Mouse (Mus musculus): ENCODE results near the gene Tigd3. TPM values are rescaled to one million over a fixed set of nuclear protein-coding genes. Genes with fewer than 3 reads are reported as not detected.
A peak's percentile ranks its signal among the peaks of the same experiment; 100 is the strongest.

Tigd3 gene
- polyA plus RNA-seq, 1 experiment = 0.52 TPM

DNA sequence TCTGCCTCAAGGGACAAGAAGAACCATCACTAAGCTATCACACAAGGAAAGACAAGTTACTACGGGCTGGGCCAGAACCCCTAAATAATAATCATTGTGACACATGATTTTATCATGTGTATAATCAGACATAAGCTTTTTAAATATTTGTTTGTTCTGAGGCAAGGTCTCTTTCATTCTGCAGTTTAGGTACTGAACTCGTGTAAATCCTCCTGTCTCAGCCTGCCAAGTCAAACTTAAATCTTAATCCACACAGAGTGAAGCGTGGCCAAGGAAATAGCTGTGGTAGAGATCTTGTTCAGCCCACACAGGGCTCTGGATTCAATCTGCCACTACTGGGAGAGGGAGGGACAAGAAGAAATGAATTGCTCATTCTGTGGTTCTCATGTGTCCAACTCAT lies 13.3 kb upstream of the Tigd3 start:
- no peak for DNase-seq
- Histone ChIP-seq H3K27ac (ENCODE audit: insufficient read depth, low read depth, low read length) (no peak overlapping the region), H3K36me3 (ENCODE audit: control insufficient read depth, insufficient read depth, low read length) (peaks cover 13% of the 10 kb centered on the region), H3K4me3 (ENCODE audit: insufficient read depth, low read depth, low read length) (no peak overlapping the region), H3K27me3 (replicated peaks; ENCODE audit: control insufficient read depth, insufficient read depth, low read length) (no peaks in the 10 kb centered on the region), H3K4me1 (ENCODE audit: control insufficient read depth, insufficient read depth, low read length) (peaks cover 13% of the 10 kb centered on the region)
- 75% methylated on average over 3 of the region's 3 CpGs for WGBS
- TF ChIP-seq POLR2A (IDR thresholded peaks at IDR 0.05; ENCODE audit: low read depth, low read length) = no peak

DNA sequence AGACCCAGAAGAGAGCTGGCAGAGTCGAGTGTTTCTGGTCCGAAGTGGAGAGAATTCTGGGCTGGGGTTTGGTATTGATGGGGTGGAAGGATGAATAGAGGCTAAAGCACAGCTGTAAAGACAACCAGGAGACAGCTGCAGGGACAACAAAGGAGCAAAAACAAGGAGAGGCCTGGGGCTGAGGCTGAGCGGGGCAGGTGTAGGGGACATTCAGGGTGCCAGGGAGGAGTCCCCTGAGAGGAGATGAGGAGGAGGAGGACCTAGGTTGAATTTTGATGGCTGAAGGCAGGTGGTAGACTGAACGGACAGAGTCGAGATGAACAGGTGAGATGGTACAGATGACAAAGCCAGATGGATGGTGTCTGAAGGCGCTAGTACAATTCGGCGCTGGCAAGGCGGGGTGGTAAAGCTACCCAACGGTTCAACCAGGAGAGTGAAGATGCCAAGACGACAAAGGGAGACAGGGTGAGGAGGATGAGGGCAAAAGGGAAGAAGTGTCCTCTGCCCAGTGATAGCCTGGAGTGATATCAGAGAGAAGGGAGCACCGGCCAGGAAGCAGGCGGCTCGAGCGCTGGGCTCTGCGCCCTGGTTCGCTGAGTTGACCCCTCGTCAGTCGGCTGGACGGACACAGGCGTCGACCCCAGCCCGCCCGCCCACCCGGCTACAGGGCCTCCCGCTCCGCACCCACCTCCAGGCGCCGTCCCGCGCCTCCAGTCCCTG lies 507 bp downstream of the Tigd3 start:
- WGBS = 11% methylated on average over 31 of the region's 31 CpGs
- no peak overlapping the region for H3K27ac ChIP-seq (ENCODE audit: insufficient read depth, low read depth, low read length)
- H3K4me3 ChIP-seq (ENCODE audit: insufficient read depth, low read depth, low read length) = peak overlapping the region; percentile 57
- TF ChIP-seq CTCF (conservative IDR thresholded peaks at IDR 0.05; ENCODE audit: insufficient read depth, insufficient read length, low read depth, low read length) (no peak), POLR2A (IDR thresholded peaks at IDR 0.05; ENCODE audit: low read depth, low read length) (no peak)
- no peak for DNase-seq
- H3K27me3 ChIP-seq (replicated peaks; ENCODE audit: control insufficient read depth, insufficient read depth, low read length) = no peaks in the 10 kb centered on the region
- peaks cover 2% of the 10 kb centered on the region; the same call in 1 of the 2 replicates for H3K4me1 ChIP-seq (ENCODE audit: control insufficient read depth, insufficient read depth, low read length)
- H3K36me3 ChIP-seq (ENCODE audit: control insufficient read depth, insufficient read depth, low read length) = no peaks in the 10 kb centered on the region; the same call in 1 of the 2 replicates

- DNase-seq = no peak
- TF ChIP-seq POLR2A (IDR thresholded peaks at IDR 0.05; ENCODE audit: low read depth, low read length) = no peak
- TF ChIP-seq CTCF (conservative IDR thresholded peaks at IDR 0.05; ENCODE audit: insufficient read depth, insufficient read length, low read depth, low read length) = no peak
- Histone ChIP-seq H3K27ac (ENCODE audit: insufficient read depth, low read depth, low read length) (no peak overlapping the region), H3K4me3 (ENCODE audit: insufficient read depth, low read depth, low read length) (no peak overlapping the region), H3K4me1 (ENCODE audit: control insufficient read depth, insufficient read depth, low read length) (peaks cover 2% of the 10 kb centered on the region; the same call in 1 of the 2 replicates), H3K27me3 (replicated peaks; ENCODE audit: control insufficient read depth, insufficient read depth, low read length) (no peaks in the 10 kb centered on the region), H3K36me3 (ENCODE audit: control insufficient read depth, insufficient read depth, low read length) (no peaks in the 10 kb centered on the region)
- WGBS = 88% methylated on average over 13 of the region's 13 CpGs
These were observed 1.2 kb downstream of the Tigd3 start for GRCm38 (mm10) chr19:5892735-5893134.

- Histone ChIP-seq H3K4me3 (ENCODE audit: insufficient read depth, low read depth, low read length) (no peak overlapping the region), H3K4me1 (ENCODE audit: control insufficient read depth, insufficient read depth, low read length) (peaks cover 2% of the 10 kb centered on the region; the same call in 1 of the 2 replicates), H3K36me3 (ENCODE audit: control insufficient read depth, insufficient read depth, low read length) (no peaks in the 10 kb centered on the region), H3K27ac (ENCODE audit: insufficient read depth, low read depth, low read length) (no peak overlapping the region), H3K27me3 (replicated peaks; ENCODE audit: control insufficient read depth, insufficient read depth, low read length) (no peaks in the 10 kb centered on the region)
- 97% methylated on average over 7 of the region's 7 CpGs for WGBS
- TF ChIP-seq CTCF (conservative IDR thresholded peaks at IDR 0.05; ENCODE audit: insufficient read depth, insufficient read length, low read depth, low read length) (no peak), POLR2A (IDR thresholded peaks at IDR 0.05; ENCODE audit: low read depth, low read length) (no peak)
- no peak for DNase-seq
These were observed 1.7 kb downstream of the Tigd3 start for GRCm38 (mm10) chr19:5892262-5892661.

DNA sequence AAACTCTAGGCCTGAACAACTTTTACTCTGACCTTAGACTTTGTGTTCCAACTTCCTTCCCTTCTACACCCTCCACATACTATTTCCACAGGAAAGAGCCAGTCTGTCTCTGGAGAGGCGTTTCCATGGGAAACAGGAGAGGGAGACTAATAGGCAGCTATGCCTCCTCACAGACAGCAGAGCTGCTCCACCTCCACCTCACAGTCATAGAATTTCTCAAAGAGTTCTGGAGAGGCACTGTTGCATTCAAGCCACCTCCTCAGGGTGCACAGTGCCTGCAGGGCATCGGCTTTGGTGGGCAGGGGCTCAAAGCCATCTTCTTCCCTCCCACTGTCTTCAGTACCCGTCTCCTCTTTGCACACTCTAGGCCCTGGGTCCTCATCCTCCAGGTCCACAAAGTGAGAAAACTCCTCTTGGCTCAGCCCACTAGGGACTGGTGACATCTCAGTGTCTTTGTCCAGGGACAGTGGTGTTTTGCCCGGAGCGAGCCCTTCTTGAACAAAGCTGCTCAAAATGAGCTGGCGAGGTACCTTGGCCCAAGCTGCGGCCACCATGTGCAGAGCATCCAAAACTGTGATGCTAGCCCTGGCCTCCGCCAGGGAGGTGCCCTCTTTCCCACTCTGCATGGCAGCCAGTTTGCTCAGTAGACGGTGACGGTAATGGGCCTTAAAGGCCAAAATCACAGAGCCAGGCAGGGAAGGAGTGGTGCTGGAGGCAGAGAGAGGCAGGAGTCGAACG lies 2.3 kb downstream of the Tigd3 start:
- Histone ChIP-seq H3K4me1 (ENCODE audit: control insufficient read depth, insufficient read depth, low read length) (peaks cover 2% of the 10 kb centered on the region; the same call in 1 of the 2 replicates), H3K4me3 (ENCODE audit: insufficient read depth, low read depth, low read length) (no peak overlapping the region), H3K27ac (ENCODE audit: insufficient read depth, low read depth, low read length) (0 out of 2 replicates have a peak overlapping the region, but pooled peaks have one; percentile 2), H3K36me3 (ENCODE audit: control insufficient read depth, insufficient read depth, low read length) (no peaks in the 10 kb centered on the region), H3K27me3 (replicated peaks; ENCODE audit: control insufficient read depth, insufficient read depth, low read length) (no peaks in the 10 kb centered on the region)
- WGBS = 91% methylated on average over 12 of the region's 12 CpGs
- peak; percentile 38 for DNase-seq
- TF ChIP-seq CTCF (conservative IDR thresholded peaks at IDR 0.05; ENCODE audit: insufficient read depth, insufficient read length, low read depth, low read length) (no peak), POLR2A (IDR thresholded peaks at IDR 0.05; ENCODE audit: low read depth, low read length) (no peak)

DNA sequence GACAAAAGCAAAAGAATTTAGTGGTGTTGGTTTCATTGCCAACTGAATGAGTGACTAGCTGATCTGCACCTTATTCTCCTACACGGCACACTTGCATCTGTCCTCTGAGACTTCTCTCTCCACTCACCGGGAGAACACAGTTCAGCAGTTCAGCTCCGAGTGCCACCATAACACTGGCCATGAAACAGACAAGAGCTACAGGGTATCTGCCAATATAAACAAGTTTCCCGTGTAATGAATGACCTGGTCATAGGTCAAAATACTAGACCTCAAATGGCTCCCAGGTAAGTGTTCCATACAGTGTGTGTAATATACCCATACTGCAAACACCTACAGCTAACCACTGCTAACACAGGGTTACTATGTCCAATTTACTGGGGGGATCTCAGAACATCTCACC lies 4.7 kb downstream of the Tigd3 start:
- no peak for TF ChIP-seq POLR2A (IDR thresholded peaks at IDR 0.05; ENCODE audit: low read depth, low read length)
- no peak for TF ChIP-seq CTCF (conservative IDR thresholded peaks at IDR 0.05; ENCODE audit: insufficient read depth, insufficient read length, low read depth, low read length)
- 46% methylated on average over 4 of the region's 4 CpGs for WGBS
- peaks cover 1% of the 10 kb centered on the region; the same call in 1 of the 2 replicates for H3K4me1 ChIP-seq (ENCODE audit: control insufficient read depth, insufficient read depth, low read length)
- H3K36me3 ChIP-seq (ENCODE audit: control insufficient read depth, insufficient read depth, low read length) = no peaks in the 10 kb centered on the region
- no peaks in the 10 kb centered on the region for H3K27me3 ChIP-seq (replicated peaks; ENCODE audit: control insufficient read depth, insufficient read depth, low read length)
- no peak overlapping the region for H3K27ac ChIP-seq (ENCODE audit: insufficient read depth, low read depth, low read length)
- no peak overlapping the region for H3K4me3 ChIP-seq (ENCODE audit: insufficient read depth, low read depth, low read length)
- peak; percentile 41 for DNase-seq

DNA sequence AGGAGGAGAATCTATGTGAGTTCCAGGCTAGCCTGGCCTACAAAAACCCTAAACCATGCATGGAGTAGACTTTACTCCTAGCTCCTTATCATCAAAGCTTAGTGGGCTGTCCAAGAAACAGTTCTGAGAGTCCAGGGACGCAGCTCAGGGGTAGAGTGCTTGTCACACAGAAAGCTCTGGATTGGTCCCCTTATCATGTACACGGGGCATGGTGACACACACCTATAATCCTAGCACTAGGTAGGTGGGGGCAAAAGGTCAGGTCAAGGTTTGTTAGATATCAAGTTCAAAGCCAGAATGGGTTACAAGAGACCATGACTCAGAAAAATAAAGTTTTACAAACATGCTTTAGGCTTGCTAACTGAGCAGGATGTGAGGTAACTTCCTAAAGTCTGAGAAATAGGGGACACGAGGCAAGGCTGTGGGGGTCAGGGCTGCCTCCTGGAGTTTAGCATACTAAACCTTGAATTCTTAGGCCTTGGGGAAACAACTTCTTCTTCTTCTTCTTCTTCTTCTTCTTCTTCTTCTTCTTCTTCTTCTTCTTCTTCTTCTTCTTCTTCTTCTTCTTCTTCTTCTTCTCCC lies 6.6 kb downstream of the Tigd3 start:
- 73% methylated on average over 3 of the region's 3 CpGs for whole genome bisulfite sequencing
- Histone ChIP-seq H3K4me1 (ENCODE audit: control insufficient read depth, insufficient read depth, low read length) (no peaks in the 10 kb centered on the region), H3K4me3 (ENCODE audit: insufficient read depth, low read depth, low read length) (no peak overlapping the region), H3K27ac (ENCODE audit: insufficient read depth, low read depth, low read length) (no peak overlapping the region), H3K27me3 (replicated peaks; ENCODE audit: control insufficient read depth, insufficient read depth, low read length) (no peaks in the 10 kb centered on the region), H3K36me3 (ENCODE audit: control insufficient read depth, insufficient read depth, low read length) (no peaks in the 10 kb centered on the region)
- DNase-seq = no peak
- TF ChIP-seq CTCF (conservative IDR thresholded peaks at IDR 0.05; ENCODE audit: insufficient read depth, insufficient read length, low read depth, low read length) (no peak), POLR2A (IDR thresholded peaks at IDR 0.05; ENCODE audit: low read depth, low read length) (no peak)
